Mouse (Mus musculus): ENCODE results near the gene Zdhhc25. TPM values are rescaled to one million over a fixed set of nuclear protein-coding genes. Genes with fewer than 3 reads are reported as not detected.

The Zdhhc25 gene
- polyA plus RNA-seq (2016; fragmentation: Nextera tagmentation; extraction: Ambion mirVana), result not detected in 2 replicates

GRCm38 (mm10) chr15:88600002-88600401 is at the start of gene Zdhhc25:
Gene Zdhhc25 (plus strand): TSS chr15:88600302.
- Histone ChIP-seq H3K27ac (replicated peaks) (no peak within 1 kb of the TSS), H3K4me3 (no peak within 1 kb of the TSS), H3K27me3 (no peaks in the 10 kb centered on the region), H3K4me1 (no peaks in the 10 kb centered on the region), H3K4me2 (replicated peaks) (no peak within 1 kb of the TSS), H3K36me3 (no peaks in the 10 kb centered on the region), H3K9me3 (peaks cover 3% of the 10 kb centered on the region; the same call in 1 of the 2 replicates), H3K9ac (replicated peaks) (no peak within 1 kb of the TSS)
- no peak for ATAC-seq (ENCODE audit: low FRiP score, low read depth)
- WGBS, result 96% methylated on average over 4 of the region's 4 CpGs

GRCm38 (mm10) chr15:88552852-88553251 is 47.2 kb upstream of the Zdhhc25 start:
- Histone ChIP-seq H3K27ac (replicated peaks) (no peak overlapping the region), H3K36me3 (no peaks in the 10 kb centered on the region), H3K27me3 (no peaks in the 10 kb centered on the region), H3K4me2 (replicated peaks) (no peak overlapping the region), H3K9me3 (no peaks in the 10 kb centered on the region), H3K4me3 (no peak overlapping the region), H3K4me1 (no peaks in the 10 kb centered on the region), H3K9ac (replicated peaks) (no peak overlapping the region)
- ATAC-seq (ENCODE audit: low FRiP score, low read depth), result no peak
- WGBS, result 89% methylated on average over 9 of the region's 9 CpGs

GRCm38 (mm10) chr15:88555476-88555875 is 44.6 kb upstream of the Zdhhc25 start:
- H3K4me1 ChIP-seq, result peaks cover 3% of the 10 kb centered on the region; the same call in 1 of the 2 replicates
- no peaks in the 10 kb centered on the region for H3K36me3 ChIP-seq
- no peaks in the 10 kb centered on the region; the same call in 1 of the 2 replicates for H3K27me3 ChIP-seq
- H3K27ac ChIP-seq (replicated peaks), result no peak overlapping the region
- WGBS, result 19% methylated on average over 8 of the region's 8 CpGs
- H3K9ac ChIP-seq (replicated peaks), result no peak overlapping the region
- no peak overlapping the region for H3K4me2 ChIP-seq (replicated peaks)
- no peaks in the 10 kb centered on the region for H3K9me3 ChIP-seq
- no peak for ATAC-seq (ENCODE audit: low FRiP score, low read depth)
- no peak overlapping the region for H3K4me3 ChIP-seq

GRCm38 (mm10) chr15:88560637-88561036 is 39.5 kb upstream of the Zdhhc25 start:
- Histone ChIP-seq H3K36me3 (no peaks in the 10 kb centered on the region), H3K27me3 (peaks cover 6% of the 10 kb centered on the region; the same call in 1 of the 2 replicates), H3K4me2 (replicated peaks) (no peak overlapping the region; the same call in 1 of the 2 replicates), H3K9ac (replicated peaks) (no peak overlapping the region), H3K27ac (replicated peaks) (no peak overlapping the region), H3K4me3 (no peak overlapping the region), H3K4me1 (peaks cover 14% of the 10 kb centered on the region; the same call in 1 of the 2 replicates), H3K9me3 (no peaks in the 10 kb centered on the region)
- 66% methylated on average over 6 of the region's 6 CpGs for whole genome bisulfite sequencing
- no peak for ATAC-seq (ENCODE audit: low FRiP score, low read depth)

GRCm38 (mm10) chr15:88561058-88561730 is 38.9 kb upstream of the Zdhhc25 start:
- H3K9ac ChIP-seq (replicated peaks), result no peak overlapping the region
- WGBS, result 8% methylated on average over 22 of the region's 22 CpGs
- H3K9me3 ChIP-seq, result no peaks in the 10 kb centered on the region
- ATAC-seq (ENCODE audit: low FRiP score, low read depth), result 0 out of 2 replicates have a peak, but pooled peaks have one; percentile 30
- H3K27ac ChIP-seq (replicated peaks), result 0 out of 2 replicates have a peak overlapping the region, but pooled peaks have one; percentile 7
- peaks cover 14% of the 10 kb centered on the region; the same call in 1 of the 2 replicates for H3K4me1 ChIP-seq
- peak overlapping the region; percentile 9; the same call in 1 of the 2 replicates for H3K4me3 ChIP-seq
- H3K36me3 ChIP-seq, result no peaks in the 10 kb centered on the region
- peak overlapping the region; percentile 38 for H3K4me2 ChIP-seq (replicated peaks)
- peaks cover 6% of the 10 kb centered on the region; the same call in 1 of the 2 replicates for H3K27me3 ChIP-seq

- WGBS, result 89% methylated on average over 9 of the region's 9 CpGs
- ATAC-seq (ENCODE audit: low FRiP score, low read depth), result no peak
- no peaks in the 10 kb centered on the region for H3K9me3 ChIP-seq
- no peaks in the 10 kb centered on the region for H3K36me3 ChIP-seq
- H3K4me2 ChIP-seq (replicated peaks), result no peak overlapping the region
- H3K27ac ChIP-seq (replicated peaks), result no peak overlapping the region
- peaks cover 12% of the 10 kb centered on the region; the same call in 1 of the 2 replicates for H3K4me1 ChIP-seq
- H3K27me3 ChIP-seq, result peaks cover 6% of the 10 kb centered on the region; the same call in 1 of the 2 replicates
- H3K4me3 ChIP-seq, result no peak overlapping the region
- H3K9ac ChIP-seq (replicated peaks), result no peak overlapping the region
Measured at GRCm38 (mm10) chr15:88565307-88565706, 34.8 kb upstream of the Zdhhc25 start.

- WGBS, result 81% methylated on average over 4 of the region's 4 CpGs
- Histone ChIP-seq H3K27ac (replicated peaks) (no peak overlapping the region), H3K9me3 (no peaks in the 10 kb centered on the region), H3K4me2 (replicated peaks) (no peak overlapping the region), H3K36me3 (no peaks in the 10 kb centered on the region), H3K9ac (replicated peaks) (no peak overlapping the region), H3K4me3 (no peak overlapping the region), H3K27me3 (peaks cover 6% of the 10 kb centered on the region; the same call in 1 of the 2 replicates), H3K4me1 (peaks cover 12% of the 10 kb centered on the region)
- ATAC-seq (ENCODE audit: low FRiP score, low read depth), result no peak
Measured at GRCm38 (mm10) chr15:88565806-88566205, 34.3 kb upstream of the Zdhhc25 start.

- Histone ChIP-seq H3K36me3 (no peaks in the 10 kb centered on the region), H3K9ac (replicated peaks) (no peak overlapping the region), H3K27me3 (no peaks in the 10 kb centered on the region), H3K4me3 (no peak overlapping the region), H3K27ac (replicated peaks) (peak overlapping the region; percentile 35; the same call in 1 of the 2 replicates), H3K9me3 (no peaks in the 10 kb centered on the region), H3K4me2 (replicated peaks) (peak overlapping the region; percentile 15; the same call in 1 of the 2 replicates), H3K4me1 (peaks cover 5% of the 10 kb centered on the region; the same call in 1 of the 2 replicates)
- 0 out of 2 replicates have a peak, but pooled peaks have one; percentile 27 for ATAC-seq (ENCODE audit: low FRiP score, low read depth)
- 44% methylated on average over 17 of the region's 17 CpGs for WGBS
Measured at GRCm38 (mm10) chr15:88570697-88571096, 29.4 kb upstream of the Zdhhc25 start.

GRCm38 (mm10) chr15:88579461-88579860 is 20.6 kb upstream of the Zdhhc25 start:
- no peaks in the 10 kb centered on the region for H3K9me3 ChIP-seq
- H3K36me3 ChIP-seq, result no peaks in the 10 kb centered on the region
- WGBS, result 87% methylated on average over 6 of the region's 6 CpGs
- H3K27me3 ChIP-seq, result no peaks in the 10 kb centered on the region; the same call in 1 of the 2 replicates
- no peak overlapping the region for H3K9ac ChIP-seq (replicated peaks)
- H3K4me1 ChIP-seq, result no peaks in the 10 kb centered on the region
- H3K27ac ChIP-seq (replicated peaks), result no peak overlapping the region
- H3K4me2 ChIP-seq (replicated peaks), result no peak overlapping the region
- no peak for ATAC-seq (ENCODE audit: low FRiP score, low read depth)
- H3K4me3 ChIP-seq, result no peak overlapping the region

- Histone ChIP-seq H3K9me3 (no peaks in the 10 kb centered on the region), H3K36me3 (no peaks in the 10 kb centered on the region), H3K9ac (replicated peaks) (no peak overlapping the region), H3K27ac (replicated peaks) (no peak overlapping the region), H3K4me3 (no peak overlapping the region), H3K4me2 (replicated peaks) (no peak overlapping the region), H3K4me1 (no peaks in the 10 kb centered on the region), H3K27me3 (no peaks in the 10 kb centered on the region)
- WGBS, result 90% methylated on average over 3 of the region's 3 CpGs
- no peak for ATAC-seq (ENCODE audit: low FRiP score, low read depth)
Measured at GRCm38 (mm10) chr15:88602496-88602895, 2.4 kb downstream of the Zdhhc25 start.

- Histone ChIP-seq H3K27me3 (no peaks in the 10 kb centered on the region), H3K9me3 (no peaks in the 10 kb centered on the region), H3K4me2 (replicated peaks) (no peak overlapping the region), H3K4me1 (no peaks in the 10 kb centered on the region), H3K27ac (replicated peaks) (no peak overlapping the region), H3K36me3 (no peaks in the 10 kb centered on the region), H3K9ac (replicated peaks) (no peak overlapping the region), H3K4me3 (no peak overlapping the region)
- no peak for ATAC-seq (ENCODE audit: low FRiP score, low read depth)
- 83% methylated on average over 9 of the region's 9 CpGs for WGBS
Measured at GRCm38 (mm10) chr15:88603091-88603732, 3.1 kb downstream of the Zdhhc25 start.

GRCm38 (mm10) chr15:88603733-88604119 is 3.6 kb downstream of the Zdhhc25 start:
- 87% methylated on average over 1 of the region's 1 CpGs for WGBS
- ATAC-seq (ENCODE audit: low FRiP score, low read depth), result no peak

More at GRCm38 (mm10) chr15:88603733-88604119, 3.6 kb downstream of the Zdhhc25 start:
- Histone ChIP-seq H3K4me2 (replicated peaks) (no peak overlapping the region), H3K4me1 (no peaks in the 10 kb centered on the region), H3K4me3 (no peak overlapping the region), H3K9ac (replicated peaks) (no peak overlapping the region), H3K27ac (replicated peaks) (no peak overlapping the region), H3K27me3 (no peaks in the 10 kb centered on the region), H3K36me3 (no peaks in the 10 kb centered on the region), H3K9me3 (no peaks in the 10 kb centered on the region)

Measured in midbrain, embryonic 12.5 days (tissue).